ENCODE assay signal across 8 mouse cellular contexts in the genomic region with DNA sequence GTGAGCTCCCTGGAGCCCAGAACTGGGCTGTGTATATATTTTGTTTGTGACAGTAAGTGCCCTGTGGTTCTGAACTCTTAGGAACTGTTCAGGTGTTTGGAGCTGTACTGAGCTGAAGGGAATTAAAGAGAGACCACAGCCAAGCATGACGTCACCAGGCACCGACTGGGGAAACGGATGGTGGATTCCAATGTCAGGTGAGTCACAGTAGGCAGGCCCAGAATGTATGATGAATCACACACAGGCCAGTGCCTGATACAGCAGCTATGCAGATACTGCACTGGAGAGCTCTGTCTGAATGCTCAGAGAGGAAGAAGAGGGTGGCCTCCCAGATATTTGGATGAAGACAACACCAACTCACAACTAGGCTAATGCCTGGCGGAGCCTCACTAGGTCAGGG. TPM values are rescaled to one million over a fixed set of nuclear protein-coding genes. Genes with fewer than 3 reads are reported as not detected.
A peak's percentile ranks its signal among the peaks of the same experiment; 100 is the strongest.
DNase-seq lines count a peak whose midpoint lies in the region; ATAC-seq lines count a peak whose summit lies in the region.
"Had no signal": no experiment of that assay in that cellular context is flagged by ENCODE, and none has a peak within 500 bp of the region (broad histone marks: within the 10 kb centered on the region; RNA-seq: fewer than 3 reads in every experiment).

No protein-coding gene starts in this region.

- no peaks in the 10 kb centered on the region for H3K9me3 ChIP-seq in hindbrain, embryonic 12.5 days (replicated peaks)
- H3K9me3 ChIP-seq: limb, embryonic 12.5 days had no signal

- 84% methylated on average over 4 of the region's 4 CpGs for WGBS in hindbrain, embryonic 12.5 days

- H3K9ac ChIP-seq in hindbrain, embryonic 12.5 days, result no peak overlapping the region
- H3K9ac ChIP-seq: limb, embryonic 12.5 days had no signal

- no peak overlapping the region for H3K4me2 ChIP-seq in hindbrain, embryonic 12.5 days (replicated peaks)
- H3K4me2 ChIP-seq: limb, embryonic 12.5 days had no signal

- no peak overlapping the region for H3K4me3 ChIP-seq in hindbrain, embryonic 12.5 days
- H3K4me3 ChIP-seq: limb, embryonic 12.5 days had no signal

- no peak for ATAC-seq in hindbrain, embryonic 12.5 days (ENCODE audit: low FRiP score)

- H3K36me3 ChIP-seq in hindbrain, embryonic 12.5 days, result no peaks in the 10 kb centered on the region
- H3K36me3 ChIP-seq: limb, embryonic 12.5 days had no signal

- DNase-seq in left cerebral cortex, adult 11 months (ENCODE audit: low spot score), result peak; percentile 16
- no peak for DNase-seq in left cerebral cortex, postnatal 10 days (ENCODE audit: extremely low spot score in 1 of 2, low spot score in 2 of 2)
- peak; percentile 78 for DNase-seq in Muller cell, postnatal 12 days (ENCODE audit: inconsistent ontology term)
- DNase-seq in adrenal gland, postnatal 10 days, result peak; percentile 73
- peak; percentile 15 for DNase-seq in lung, postnatal 36 days
- no peak for DNase-seq in spleen, postnatal 4 days (ENCODE audit: low spot score in 2 of 2)

- intact Hi-C loops in left cerebral cortex, postnatal 10 days (cut with DNase I), result no loop called here

- H3K27ac ChIP-seq in hindbrain, embryonic 12.5 days, result no peak overlapping the region
- H3K27ac ChIP-seq: limb, embryonic 12.5 days had no signal

- H3K27me3 ChIP-seq in hindbrain, embryonic 12.5 days, result no peaks in the 10 kb centered on the region
- H3K27me3 ChIP-seq: limb, embryonic 12.5 days had no signal

- H3K4me1 ChIP-seq in hindbrain, embryonic 12.5 days, result no peaks in the 10 kb centered on the region
- H3K4me1 ChIP-seq: limb, embryonic 12.5 days had no signal

RNA-seq across cellular contexts. Expression of a gene that starts 46.6 kb away (rescaled TPM):
- total RNA-seq in left cerebral cortex, postnatal 10 days (2021), result 10 to 100 TPM; 34.0 to 34.6 TPM
- 10 to 100 TPM; 75.1 to 80.4 TPM for total RNA-seq in adrenal gland, postnatal 10 days (2021)
- polyA plus RNA-seq in hindbrain, embryonic 12.5 days (2016; fragmentation: Nextera tagmentation; extraction: Ambion mirVana), result 107 and 116 TPM in 2 replicates

RNA-seq across cellular contexts. Expression of a gene that starts 52.2 kb away (rescaled TPM):
- 10 to 100 TPM; 66.9 to 87.6 TPM for total RNA-seq in left cerebral cortex, postnatal 10 days (2021)
- total RNA-seq in adrenal gland, postnatal 10 days (2021), result 100 to 1,000 TPM; 222 to 235 TPM
- polyA plus RNA-seq in hindbrain, embryonic 12.5 days (2016; fragmentation: Nextera tagmentation; extraction: Ambion mirVana), result 394 and 521 TPM in 2 replicates

Comparison
In these comparisons a context has a peak if more than half of its experiments do, and no peak if none do; other contexts are left out.
1. DNase-seq: peak in left cerebral cortex, adult 11 months (single experiment), Muller cell, postnatal 12 days (single experiment), adrenal gland, postnatal 10 days (single experiment) and lung, postnatal 36 days (single experiment); none in left cerebral cortex, postnatal 10 days (0 of 2) and spleen, postnatal 4 days (0 of 2).